Mouse (Mus musculus) erythroblast, embryonic 14.5 days (primary cell): ENCODE data around the gene Epgn. TPM values are rescaled to one million over a fixed set of nuclear protein-coding genes. Genes with fewer than 3 reads are reported as not detected.

ENCODE experiments used
- H3K27me3 ChIP-seq: 2 replicates; pipeline ENCODE4 v1.6.1; 2012; ENCODE audit warnings: inconsistent platforms; ENCODE audit not compliant: control insufficient read depth
- H3K36me3 ChIP-seq: 2 replicates; pipeline ENCODE4 v1.6.1; 2012; ENCODE audit warnings: mild to moderate bottlenecking, inconsistent platforms; ENCODE audit not compliant: control insufficient read depth
- H3K4me1 ChIP-seq: 2 replicates; pipeline ENCODE4 v1.6.1; 2012; ENCODE audit warnings: inconsistent platforms; ENCODE audit not compliant: control insufficient read depth
- H3K4me3 ChIP-seq: replicated peaks from 2 replicates; pipeline ENCODE3; 2012; ENCODE audit warnings: moderate library complexity, mild to moderate bottlenecking, inconsistent platforms
- H3K9me3 ChIP-seq: 2 replicates; pipeline ENCODE4 v1.6.1; 2012; ENCODE audit warnings: low read length, inconsistent platforms, mixed read lengths; ENCODE audit not compliant: control insufficient read depth
- GATA1 ChIP-seq: IDR thresholded peaks from 2 replicates; pipeline ENCODE4 v1.6.1; 2012; ENCODE audit warnings: low read length, inconsistent platforms, mixed read lengths
- TAL1 ChIP-seq: IDR thresholded peaks from 3 replicates; pipeline ENCODE4 v1.6.1; 2012; ENCODE audit warnings: low read length, inconsistent platforms, mixed read lengths
- polyA plus RNA-seq: library from polyadenylated mRNA; stranded (reverse); fragments of >175 nt; gene quantifications from 2 replicates; pipeline ENCODE4 v1.2.3, GENCODE M21; 2012

Gene Epgn
- not detected in 2 replicates for polyA plus RNA-seq

DNA sequence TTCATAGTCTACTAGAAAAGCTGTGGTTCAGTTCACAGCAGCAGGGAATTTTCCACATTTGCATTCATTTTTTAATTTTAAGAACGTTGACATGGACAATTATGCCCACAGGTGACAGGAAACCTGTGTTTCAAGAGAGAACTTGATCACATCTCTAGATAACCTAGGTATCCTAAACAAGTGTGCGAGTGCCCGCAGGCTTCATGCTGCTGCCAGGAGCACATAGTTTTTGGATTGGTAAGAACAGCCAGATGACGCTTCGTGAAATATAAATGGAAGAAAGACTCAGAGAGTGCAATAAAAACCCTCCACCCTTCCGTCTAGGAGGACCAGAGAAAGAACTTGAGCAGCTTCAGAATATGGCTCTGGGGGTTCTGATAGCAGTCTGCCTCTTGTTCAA lies at the start of gene Epgn:
TSS of gene Epgn (plus strand) at position 301 of the 400 bp plus-strand sequence.
- H3K27me3 ChIP-seq, result no peaks in the 10 kb centered on the region
- H3K4me1 ChIP-seq, result no peaks in the 10 kb centered on the region
- no peaks in the 10 kb centered on the region for H3K9me3 ChIP-seq
- H3K4me3 ChIP-seq, result no peak within 1 kb of the TSS
- TF ChIP-seq GATA1, result no peak
- no peak for TF ChIP-seq TAL1
- H3K36me3 ChIP-seq, result no peaks in the 10 kb centered on the region

DNA sequence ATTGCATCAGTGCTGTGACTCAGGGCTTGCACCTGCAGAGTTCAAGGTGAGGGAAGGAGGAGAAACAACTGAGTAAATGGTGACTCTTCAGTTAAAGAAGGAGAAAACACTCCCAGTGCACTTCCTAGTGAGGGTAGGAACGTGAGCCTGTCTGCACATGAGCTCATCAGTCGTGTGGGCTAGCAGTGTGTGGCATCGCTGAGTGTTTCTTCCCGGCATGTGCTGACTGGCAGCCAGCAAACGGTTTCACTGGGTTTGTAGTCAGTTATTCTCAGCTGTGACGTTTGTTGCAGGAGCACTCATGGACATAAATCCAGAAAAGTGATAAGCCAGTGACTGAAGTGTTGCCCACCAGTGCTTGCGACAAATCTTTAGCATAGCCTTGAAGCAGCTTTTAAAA lies 47.0 kb upstream of the Epgn start:
- no peak overlapping the region for H3K4me3 ChIP-seq
- no peaks in the 10 kb centered on the region for H3K27me3 ChIP-seq
- no peaks in the 10 kb centered on the region for H3K4me1 ChIP-seq
- TF ChIP-seq GATA1 (no peak), TAL1 (no peak)
- no peaks in the 10 kb centered on the region for H3K36me3 ChIP-seq
- H3K9me3 ChIP-seq, result no peaks in the 10 kb centered on the region

DNA sequence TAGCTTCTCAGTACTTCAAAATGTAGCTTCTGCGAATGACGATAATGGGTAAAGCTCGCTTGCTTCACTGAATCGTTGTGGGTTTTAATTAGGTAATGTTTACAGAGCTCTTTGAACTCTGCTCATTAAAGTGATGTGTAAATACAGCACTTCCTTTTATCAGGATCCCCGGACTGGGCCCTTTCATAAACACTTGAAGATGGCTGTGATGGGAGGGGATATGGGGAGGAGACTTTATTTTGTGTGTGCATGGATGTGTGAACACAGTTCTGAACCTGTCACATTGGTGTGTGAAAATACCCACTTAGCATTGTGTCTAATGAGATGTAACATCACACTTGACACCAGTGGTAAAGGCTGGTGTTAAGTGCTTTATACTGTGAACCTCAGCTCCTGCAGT lies 39.7 kb upstream of the Epgn start:
- no peak for TF ChIP-seq TAL1
- no peak for TF ChIP-seq GATA1
- Histone ChIP-seq H3K4me1 (no peaks in the 10 kb centered on the region), H3K36me3 (no peaks in the 10 kb centered on the region), H3K9me3 (no peaks in the 10 kb centered on the region), H3K27me3 (no peaks in the 10 kb centered on the region), H3K4me3 (no peak overlapping the region)

- no peak for TF ChIP-seq TAL1
- no peak for TF ChIP-seq GATA1
- no peaks in the 10 kb centered on the region for H3K27me3 ChIP-seq
- H3K9me3 ChIP-seq, result no peaks in the 10 kb centered on the region
- no peaks in the 10 kb centered on the region for H3K36me3 ChIP-seq
- H3K4me3 ChIP-seq, result no peak overlapping the region
- H3K4me1 ChIP-seq, result no peaks in the 10 kb centered on the region
Measured at GRCm38 (mm10) chr5:90988149-90988548, 39.1 kb upstream of the Epgn start.

GRCm38 (mm10) chr5:90988592-90988991 lies 38.7 kb upstream of the Epgn start:
- Histone ChIP-seq H3K4me3 (no peak overlapping the region), H3K9me3 (no peaks in the 10 kb centered on the region), H3K27me3 (no peaks in the 10 kb centered on the region), H3K4me1 (no peaks in the 10 kb centered on the region), H3K36me3 (no peaks in the 10 kb centered on the region)
- TF ChIP-seq GATA1, result no peak
- no peak for TF ChIP-seq TAL1

DNA sequence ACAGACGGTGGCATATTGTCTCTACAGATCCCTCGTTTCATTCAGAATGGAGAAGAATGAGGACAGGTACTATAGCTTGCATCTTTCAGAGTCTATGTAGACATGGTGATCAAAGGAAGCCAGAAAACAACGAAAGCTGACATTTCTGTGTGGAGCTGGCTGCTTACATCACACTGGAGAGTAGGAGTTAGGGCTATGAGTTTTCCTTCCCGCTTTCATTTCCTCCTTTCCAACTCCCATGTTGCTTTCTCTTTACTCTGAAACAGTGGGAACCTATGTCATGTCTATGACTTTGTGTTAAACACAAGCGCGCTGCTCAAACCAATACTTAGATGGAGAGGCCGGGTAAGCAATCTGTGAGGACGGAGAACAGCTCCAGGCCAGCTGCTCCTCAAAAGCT lies 27.3 kb upstream of the Epgn start:
- H3K36me3 ChIP-seq, result no peaks in the 10 kb centered on the region
- H3K4me3 ChIP-seq, result no peak overlapping the region
- H3K9me3 ChIP-seq, result no peaks in the 10 kb centered on the region
- no peaks in the 10 kb centered on the region for H3K4me1 ChIP-seq
- no peaks in the 10 kb centered on the region for H3K27me3 ChIP-seq
- TF ChIP-seq GATA1, result no peak

DNA sequence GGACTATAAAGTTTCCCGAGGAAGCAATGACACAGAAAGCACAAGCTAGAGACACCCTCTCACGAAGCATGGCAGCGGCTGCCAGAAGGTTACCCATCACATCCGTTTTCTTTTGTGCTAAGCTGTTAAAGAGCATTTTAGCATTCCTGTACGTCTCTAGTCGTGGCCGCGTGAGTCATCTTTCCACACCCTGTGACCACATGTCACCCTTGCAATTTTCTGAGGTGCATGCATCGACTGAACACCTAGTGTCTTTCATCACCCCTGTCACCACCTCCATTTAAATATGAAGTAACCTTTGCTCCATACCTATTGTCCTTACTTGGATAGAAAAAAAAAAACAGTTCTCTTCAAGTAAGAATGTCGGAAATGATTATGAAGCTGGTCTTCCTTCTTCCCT lies 12.0 kb upstream of the Epgn start:
- Histone ChIP-seq H3K9me3 (peaks cover 2% of the 10 kb centered on the region; the same call in 1 of the 2 replicates), H3K4me1 (no peaks in the 10 kb centered on the region), H3K36me3 (no peaks in the 10 kb centered on the region), H3K4me3 (no peak overlapping the region), H3K27me3 (no peaks in the 10 kb centered on the region)
- TF ChIP-seq GATA1 (no peak), TAL1 (no peak)

GRCm38 (mm10) chr5:91023114-91023513 lies 4.2 kb upstream of the Epgn start:
- Histone ChIP-seq H3K27me3 (no peaks in the 10 kb centered on the region), H3K36me3 (no peaks in the 10 kb centered on the region), H3K9me3 (peaks cover 2% of the 10 kb centered on the region; the same call in 1 of the 2 replicates), H3K4me1 (no peaks in the 10 kb centered on the region), H3K4me3 (no peak overlapping the region)
- TF ChIP-seq GATA1 (no peak), TAL1 (no peak)

GRCm38 (mm10) chr5:91027840-91028239 lies 576 bp downstream of the Epgn start:
- TF ChIP-seq TAL1 (no peak), GATA1 (no peak)
- Histone ChIP-seq H3K36me3 (no peaks in the 10 kb centered on the region), H3K27me3 (no peaks in the 10 kb centered on the region), H3K4me1 (no peaks in the 10 kb centered on the region), H3K4me3 (no peak overlapping the region), H3K9me3 (no peaks in the 10 kb centered on the region)

DNA sequence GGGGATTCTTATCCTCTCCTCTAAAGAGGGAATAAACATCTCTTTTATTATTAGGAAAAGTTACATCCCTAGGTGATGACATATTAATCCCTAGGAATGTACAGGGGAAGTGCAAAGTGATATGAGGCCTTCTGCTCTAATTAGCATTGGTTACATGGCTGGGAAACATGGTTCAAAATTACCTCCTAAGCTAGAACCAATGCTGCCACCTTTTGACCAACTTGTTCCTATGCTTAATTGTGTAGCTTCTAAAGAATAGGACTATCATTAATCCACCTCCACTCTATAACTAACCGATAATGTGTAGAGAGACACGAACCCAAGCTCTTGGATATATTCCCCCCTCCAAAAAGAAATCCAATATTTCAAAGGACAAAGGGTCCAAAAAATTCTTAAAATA lies 3.4 kb downstream of the Epgn start:
- Histone ChIP-seq H3K36me3 (no peaks in the 10 kb centered on the region), H3K27me3 (no peaks in the 10 kb centered on the region), H3K9me3 (no peaks in the 10 kb centered on the region), H3K4me3 (no peak overlapping the region), H3K4me1 (no peaks in the 10 kb centered on the region)
- TF ChIP-seq TAL1 (no peak), GATA1 (no peak)
